Mouse (Mus musculus): ENCODE measurements around the gene Camsap2. TPM values are rescaled to one million over a fixed set of nuclear protein-coding genes. Genes with fewer than 3 reads are reported as not detected.

The Camsap2 gene
- polyA plus RNA-seq, 1 experiment: 10.4 TPM

DNA sequence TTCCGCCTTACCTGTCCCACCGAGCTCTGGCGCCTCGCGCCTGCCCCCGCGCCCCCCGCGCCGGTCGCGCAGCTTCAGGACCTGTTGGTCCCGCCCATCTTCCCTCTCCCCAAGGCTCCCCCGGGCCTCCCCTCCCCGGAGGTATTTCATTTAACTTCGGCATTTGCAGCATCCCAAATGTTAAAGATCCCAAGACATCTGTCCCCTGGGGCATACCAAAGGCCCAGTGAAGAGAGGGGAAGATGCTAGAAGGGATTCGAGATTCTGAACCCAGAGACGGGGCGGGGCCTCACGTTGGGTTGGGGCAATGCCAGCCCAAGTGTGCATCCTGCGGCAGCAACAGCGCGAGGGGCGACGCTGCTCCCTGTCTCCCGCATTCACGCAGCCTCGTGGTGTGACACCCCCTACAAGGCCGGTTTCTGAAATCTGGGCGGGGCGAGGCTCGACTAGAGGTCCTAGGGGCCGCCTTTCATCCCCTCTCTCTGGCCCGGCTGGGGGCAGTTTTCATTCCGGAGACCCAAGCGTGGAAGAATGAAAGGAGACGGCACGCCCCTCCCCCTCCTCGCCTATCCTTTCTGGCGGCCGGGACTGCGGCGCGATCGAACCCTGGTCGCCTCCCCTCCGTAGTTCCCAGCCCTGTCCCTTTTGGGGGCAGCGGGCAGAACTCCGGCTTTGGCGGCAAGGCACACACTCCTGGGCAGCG lies 111.9 kb downstream of the Camsap2 start, which contains the start of gene Inava:
Gene Inava (minus strand): TSS at position 373 of the 703 bp plus-strand sequence.
- no peaks in the 10 kb centered on the region for H3K36me3 ChIP-seq (ENCODE audit: control insufficient read depth, insufficient read depth, low read length)
- peaks cover 23% of the 10 kb centered on the region for H3K4me1 ChIP-seq (ENCODE audit: control insufficient read depth, insufficient read depth, low read length)
- no peak within 1 kb of the TSS for H3K27ac ChIP-seq (ENCODE audit: control insufficient read depth, insufficient read depth, low read depth, low read length)
- TF ChIP-seq POLR2A (IDR thresholded peaks at IDR 0.05; ENCODE audit: control insufficient read depth, low read depth, low read length): no peak
- TF ChIP-seq CTCF (IDR thresholded peaks at IDR 0.05; ENCODE audit: control insufficient read depth, insufficient read depth, insufficient replicate concordance, low read depth, low read length): no peak
- H3K4me3 ChIP-seq (ENCODE audit: control insufficient read depth, low read depth, low read length): peak within 1 kb of the TSS; percentile 85
- no peaks in the 10 kb centered on the region for H3K27me3 ChIP-seq (ENCODE audit: control insufficient read depth, insufficient read depth, low read length)

DNA sequence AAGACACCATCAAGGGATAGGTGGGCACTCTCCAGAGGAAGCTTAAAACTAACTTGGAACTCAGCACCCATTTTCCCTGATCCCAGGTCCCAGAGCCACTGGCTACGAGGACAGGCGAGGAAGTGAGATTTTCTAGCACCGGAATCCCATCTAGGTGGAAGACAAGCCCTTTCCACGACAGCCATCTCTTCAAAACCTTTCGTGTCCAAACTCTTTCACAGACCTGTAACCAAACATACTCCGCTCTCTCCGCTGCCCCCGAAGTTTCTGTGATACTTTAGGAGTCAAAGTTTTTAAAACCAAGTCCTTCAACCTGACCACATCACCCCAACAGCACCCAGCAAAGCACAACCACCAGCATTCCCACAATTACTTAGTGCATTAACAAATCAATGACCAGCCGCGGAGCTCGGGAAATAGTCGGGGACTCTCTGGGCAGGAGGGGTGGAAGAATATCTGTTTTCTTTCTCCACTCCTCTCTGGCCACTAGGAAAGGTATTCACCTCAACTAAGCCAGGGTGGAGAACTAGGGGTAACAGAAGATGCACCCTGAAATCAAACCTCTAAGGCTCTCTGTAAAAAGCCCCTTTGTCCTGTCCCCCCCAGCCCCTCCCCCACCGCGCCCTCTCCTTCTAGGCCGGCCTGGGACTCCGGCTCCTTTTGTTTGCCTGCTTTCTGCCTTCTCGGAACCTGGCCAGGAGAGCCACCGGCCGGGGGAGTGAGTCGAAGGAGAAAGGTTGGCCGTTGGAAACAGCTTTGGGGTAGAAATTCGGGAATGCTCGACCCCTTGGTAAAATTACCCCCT lies 112.7 kb downstream of the Camsap2 start:
- H3K4me1 ChIP-seq (ENCODE audit: control insufficient read depth, insufficient read depth, low read length): peaks cover 26% of the 10 kb centered on the region
- no peaks in the 10 kb centered on the region for H3K36me3 ChIP-seq (ENCODE audit: control insufficient read depth, insufficient read depth, low read length)
- H3K27ac ChIP-seq (ENCODE audit: control insufficient read depth, insufficient read depth, low read depth, low read length): no peak overlapping the region
- H3K27me3 ChIP-seq (ENCODE audit: control insufficient read depth, insufficient read depth, low read length): no peaks in the 10 kb centered on the region
- TF ChIP-seq CTCF (IDR thresholded peaks at IDR 0.05; ENCODE audit: control insufficient read depth, insufficient read depth, insufficient replicate concordance, low read depth, low read length) (no peak), POLR2A (IDR thresholded peaks at IDR 0.05; ENCODE audit: control insufficient read depth, low read depth, low read length) (no peak)
- peak overlapping the region; percentile 85 for H3K4me3 ChIP-seq (ENCODE audit: control insufficient read depth, low read depth, low read length)

DNA sequence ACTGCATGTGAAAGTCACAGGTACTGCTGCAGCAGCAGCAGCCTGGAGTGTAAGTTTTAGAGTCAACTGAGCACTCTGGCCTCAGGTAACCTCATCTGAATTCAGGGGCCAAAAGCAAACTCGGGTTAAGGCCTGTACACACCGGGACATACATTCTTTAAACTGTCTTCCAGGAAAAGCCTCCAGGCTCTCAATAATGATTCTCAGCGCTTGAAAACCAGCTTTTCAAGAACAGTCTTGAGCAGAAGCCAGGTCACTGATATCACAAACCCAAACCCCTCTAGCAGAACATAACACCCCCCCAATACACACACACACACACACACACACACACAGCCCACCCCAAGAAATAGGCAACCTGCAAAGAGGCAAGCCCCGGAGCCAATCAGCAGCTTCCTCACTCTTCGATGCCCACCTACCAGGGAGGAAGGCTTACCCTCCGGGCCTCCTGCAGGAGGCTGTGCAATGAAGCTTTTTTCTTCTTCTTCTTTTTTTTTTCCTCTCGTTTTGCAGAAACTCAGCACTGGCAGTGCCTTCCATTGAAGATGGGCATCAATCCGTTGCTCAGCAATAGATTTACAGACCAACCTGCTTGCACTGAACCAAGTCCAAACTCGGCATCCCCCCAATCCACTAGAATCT lies 113.5 kb downstream of the Camsap2 start:
- Histone ChIP-seq H3K36me3 (ENCODE audit: control insufficient read depth, insufficient read depth, low read length) (no peaks in the 10 kb centered on the region), H3K27me3 (ENCODE audit: control insufficient read depth, insufficient read depth, low read length) (no peaks in the 10 kb centered on the region), H3K27ac (ENCODE audit: control insufficient read depth, insufficient read depth, low read depth, low read length) (no peak overlapping the region), H3K4me3 (ENCODE audit: control insufficient read depth, low read depth, low read length) (peak overlapping the region; percentile 85), H3K4me1 (ENCODE audit: control insufficient read depth, insufficient read depth, low read length) (peaks cover 26% of the 10 kb centered on the region)
- TF ChIP-seq POLR2A (IDR thresholded peaks at IDR 0.05; ENCODE audit: control insufficient read depth, low read depth, low read length) (no peak), CTCF (IDR thresholded peaks at IDR 0.05; ENCODE audit: control insufficient read depth, insufficient read depth, insufficient replicate concordance, low read depth, low read length) (no peak)

DNA sequence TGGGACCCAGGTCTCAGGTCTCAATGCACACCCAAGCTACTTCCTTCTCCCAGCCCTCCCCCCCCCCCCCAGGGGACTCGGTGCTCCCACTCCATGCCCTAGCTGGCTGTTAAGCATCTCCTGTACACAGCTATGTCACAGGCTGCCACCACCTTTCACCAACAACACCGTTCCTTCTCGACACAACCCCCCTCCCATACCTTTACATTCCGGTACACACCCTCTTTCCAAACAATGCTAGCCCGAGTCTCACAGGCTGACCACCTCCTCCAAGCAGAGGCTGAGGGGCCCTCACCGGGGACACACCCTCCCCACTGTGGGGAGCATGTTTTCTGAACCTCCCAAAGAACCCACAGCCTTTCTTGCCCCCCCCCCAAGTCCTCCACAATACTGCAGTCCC lies 114.3 kb downstream of the Camsap2 start:
- H3K4me3 ChIP-seq (ENCODE audit: control insufficient read depth, low read depth, low read length): peak overlapping the region; percentile 21; the same call in 1 of the 2 replicates
- TF ChIP-seq CTCF (IDR thresholded peaks at IDR 0.05; ENCODE audit: control insufficient read depth, insufficient read depth, insufficient replicate concordance, low read depth, low read length): no peak
- TF ChIP-seq POLR2A (IDR thresholded peaks at IDR 0.05; ENCODE audit: control insufficient read depth, low read depth, low read length): no peak
- no peaks in the 10 kb centered on the region for H3K27me3 ChIP-seq (ENCODE audit: control insufficient read depth, insufficient read depth, low read length)
- H3K4me1 ChIP-seq (ENCODE audit: control insufficient read depth, insufficient read depth, low read length): peaks cover 26% of the 10 kb centered on the region
- no peak overlapping the region for H3K27ac ChIP-seq (ENCODE audit: control insufficient read depth, insufficient read depth, low read depth, low read length)
- no peaks in the 10 kb centered on the region for H3K36me3 ChIP-seq (ENCODE audit: control insufficient read depth, insufficient read depth, low read length)

DNA sequence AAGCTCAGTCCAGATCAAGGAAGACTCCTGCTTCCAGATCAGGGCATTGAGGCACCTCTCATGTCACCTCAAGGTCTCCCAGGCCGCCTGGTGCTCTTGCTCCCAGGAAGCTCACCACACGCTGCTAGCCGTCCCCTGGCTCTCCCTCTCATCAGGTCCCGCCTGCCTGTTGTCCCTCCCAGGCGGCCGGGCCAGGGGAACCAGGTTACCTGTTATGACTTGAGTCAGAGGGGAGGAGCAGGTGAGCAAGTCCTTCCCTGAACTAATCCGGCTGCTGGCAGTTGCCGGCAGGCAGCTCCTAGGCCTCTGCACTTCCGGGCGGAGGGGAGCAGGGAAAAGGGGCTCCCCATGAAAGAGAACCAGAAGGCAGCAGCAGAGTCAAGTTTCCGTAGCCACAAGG lies 115.7 kb downstream of the Camsap2 start:
- H3K27ac ChIP-seq (ENCODE audit: control insufficient read depth, insufficient read depth, low read depth, low read length): no peak overlapping the region
- TF ChIP-seq POLR2A (IDR thresholded peaks at IDR 0.05; ENCODE audit: control insufficient read depth, low read depth, low read length): no peak
- TF ChIP-seq CTCF (IDR thresholded peaks at IDR 0.05; ENCODE audit: control insufficient read depth, insufficient read depth, insufficient replicate concordance, low read depth, low read length): no peak

DNA sequence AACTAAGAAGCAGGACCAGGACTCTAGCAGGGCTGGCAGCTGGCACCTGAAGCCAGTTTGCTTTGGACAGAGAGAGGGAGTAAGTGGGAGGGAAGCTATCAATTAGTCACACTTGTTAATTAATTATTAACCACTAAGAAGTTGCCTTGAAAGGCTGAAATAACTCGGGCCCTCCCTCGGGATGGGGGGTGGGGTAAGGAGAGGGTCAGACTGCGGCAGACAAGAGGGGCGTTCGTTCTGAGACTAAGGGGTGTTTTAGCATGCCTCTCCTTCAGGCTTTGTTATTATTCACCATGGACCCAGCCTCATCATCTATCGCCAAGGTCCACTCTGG lies 116.9 kb downstream of the Camsap2 start:
- TF ChIP-seq POLR2A (IDR thresholded peaks at IDR 0.05; ENCODE audit: control insufficient read depth, low read depth, low read length) (no peak), CTCF (IDR thresholded peaks at IDR 0.05; ENCODE audit: control insufficient read depth, insufficient read depth, insufficient replicate concordance, low read depth, low read length) (no peak)
- no peak overlapping the region for H3K27ac ChIP-seq (ENCODE audit: control insufficient read depth, insufficient read depth, low read depth, low read length)
- no peaks in the 10 kb centered on the region for H3K27me3 ChIP-seq (ENCODE audit: control insufficient read depth, insufficient read depth, low read length)
- H3K4me3 ChIP-seq (ENCODE audit: control insufficient read depth, low read depth, low read length): no peak overlapping the region
- H3K4me1 ChIP-seq (ENCODE audit: control insufficient read depth, insufficient read depth, low read length): peaks cover 19% of the 10 kb centered on the region
- H3K36me3 ChIP-seq (ENCODE audit: control insufficient read depth, insufficient read depth, low read length): no peaks in the 10 kb centered on the region

More for the DNA sequence above, 115.7 kb downstream of the Camsap2 start:
- peaks cover 26% of the 10 kb centered on the region for H3K4me1 ChIP-seq (ENCODE audit: control insufficient read depth, insufficient read depth, low read length)
- no peak overlapping the region for H3K4me3 ChIP-seq (ENCODE audit: control insufficient read depth, low read depth, low read length)
- H3K36me3 ChIP-seq (ENCODE audit: control insufficient read depth, insufficient read depth, low read length): no peaks in the 10 kb centered on the region
- H3K27me3 ChIP-seq (ENCODE audit: control insufficient read depth, insufficient read depth, low read length): no peaks in the 10 kb centered on the region

Data from testis, adult 2 months (tissue).